Mouse (Mus musculus): ENCODE data around the gene Olfr709-ps1.
"Not testable (repeated sequence)": the region's sequence is repeated elsewhere in the genome, so short reads cannot be mapped to it uniquely, and the experiment has no call there.

The Olfr709-ps1 gene

GRCm38 (mm10) chr7:106932119-106932518 lies at the start of gene Olfr709-ps1:
Gene Olfr709-ps1, minus strand, starts transcription at chr7:106932219.
- no peak for DNase-seq (ENCODE audit: low read depth in 1 of 2, low spot score in 2 of 2)

- DNase-seq (ENCODE audit: low read depth in 1 of 2, low spot score in 2 of 2), result no peak
These were observed 43.3 kb upstream of the Olfr709-ps1 start, which contains the start of gene Olfr711 for GRCm38 (mm10) chr7:106975353-106975752. Gene Olfr711, minus strand, starts transcription at chr7:106975453.

- DNase-seq (ENCODE audit: low read depth in 1 of 2, low spot score in 2 of 2), result not testable (repeated sequence)
These were observed 35.5 kb upstream of the Olfr709-ps1 start for GRCm38 (mm10) chr7:106967503-106967902.

GRCm38 (mm10) chr7:106963837-106964236 lies 31.8 kb upstream of the Olfr709-ps1 start, which contains the start of gene Olfr6:
Gene Olfr6, minus strand, starts transcription at chr7:106963937.
- no peak for DNase-seq (ENCODE audit: low read depth in 1 of 2, low spot score in 2 of 2)

GRCm38 (mm10) chr7:106948212-106948611 lies 16.2 kb upstream of the Olfr709-ps1 start, which contains the start of gene Olfr710:
Gene Olfr710, minus strand, starts transcription at chr7:106948312.
- DNase-seq (ENCODE audit: low read depth in 1 of 2, low spot score in 2 of 2), result no peak

- DNase-seq (ENCODE audit: low read depth in 1 of 2, low spot score in 2 of 2), result not testable (repeated sequence)
These were observed 11.1 kb downstream of the Olfr709-ps1 start for GRCm38 (mm10) chr7:106920961-106921360.

GRCm38 (mm10) chr7:106907676-106908075 lies 24.3 kb downstream of the Olfr709-ps1 start, which contains the start of gene Olfr1532-ps1:
Gene Olfr1532-ps1, plus strand, starts transcription at chr7:106908001.
- DNase-seq (ENCODE audit: low read depth in 1 of 2, low spot score in 2 of 2), result no peak

- not testable (repeated sequence) for DNase-seq (ENCODE audit: low read depth in 1 of 2, low spot score in 2 of 2)
These were observed 30.9 kb downstream of the Olfr709-ps1 start, which contains the start of gene Olfr707 for GRCm38 (mm10) chr7:106901141-106901540. Gene Olfr707, minus strand, starts transcription at chr7:106901241.

- no peak for DNase-seq (ENCODE audit: low read depth in 1 of 2, low spot score in 2 of 2)
These were observed 44.0 kb downstream of the Olfr709-ps1 start, which contains the start of gene Olfr706 for GRCm38 (mm10) chr7:106888062-106888461. Gene Olfr706, minus strand, starts transcription at chr7:106888162.

- no peak for DNase-seq (ENCODE audit: low read depth in 1 of 2, low spot score in 2 of 2)
These were observed 55.2 kb downstream of the Olfr709-ps1 start, which contains the start of gene Olfr705 for GRCm38 (mm10) chr7:106876791-106877190. Gene Olfr705, minus strand, starts transcription at chr7:106876891.

All from monocyte, adult 2 months (primary cell).